Mouse (Mus musculus) layer of hippocampus, postnatal 36 days (tissue): Measurements from ENCODE around the gene Iqcb1. TPM values are rescaled to one million over a fixed set of nuclear protein-coding genes. Genes with fewer than 3 reads are reported as not detected.
"Not testable (repeated sequence)": the region's sequence is repeated elsewhere in the genome, so short reads cannot be mapped to it uniquely, and the experiment has no call there.

Experiments
- DNase-seq, 2 experiments: peaks; one replicate each; pipeline ENCODE4 v3.0.0; 2022
- total RNA-seq, 2 experiments: library from RNA; stranded (reverse); gene quantifications; 2 replicates each; pipeline ENCODE4 v1.2.3; 2021

The Iqcb1 gene
- total RNA-seq, result 10 to 100 TPM; 38.9 to 39.1 TPM

DNA sequence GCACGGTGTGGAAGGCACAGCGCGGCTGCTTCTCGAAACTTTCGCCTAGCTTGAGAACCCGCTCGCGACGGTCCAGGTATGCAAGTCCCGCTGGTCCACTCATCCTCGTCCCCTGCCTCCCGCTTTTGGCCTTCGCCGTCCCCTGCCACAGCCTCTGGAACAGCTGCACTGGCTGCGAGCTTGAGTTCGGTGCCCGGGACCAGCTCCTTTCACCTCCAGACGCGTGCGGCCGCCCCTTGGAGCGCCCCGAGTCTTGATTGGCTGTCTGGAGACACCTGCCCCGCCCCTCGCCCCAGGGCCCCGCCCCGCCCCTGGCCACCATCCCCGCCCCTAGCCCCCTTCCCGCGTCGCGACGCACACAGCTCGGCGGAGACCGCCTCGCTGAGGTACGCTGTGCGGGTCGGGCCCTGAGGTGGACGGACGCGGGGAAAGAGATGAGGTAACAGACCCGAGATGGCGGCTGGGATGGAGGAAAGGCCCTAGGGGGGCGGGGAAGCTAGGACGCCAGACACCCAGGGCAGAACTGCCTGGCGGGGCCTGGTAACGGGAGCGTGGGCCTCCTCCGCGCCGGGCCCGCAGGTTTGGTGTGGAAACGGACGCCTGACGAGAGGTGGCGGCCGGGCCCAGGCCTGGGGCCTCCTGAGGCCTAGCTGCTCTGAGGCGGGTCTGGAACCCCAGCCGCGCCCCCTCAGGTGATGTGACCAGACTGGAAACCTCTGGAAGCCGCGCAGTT is at the start of gene Iqcb1:
TSS of gene Iqcb1 (plus strand) at position 332 of the 733 bp plus-strand sequence.
- DNase-seq, result peak; percentile 74 to 81

- peak in 1 of 2 experiments; percentile 12 for DNase-seq
Measured at GRCm38 (mm10) chr16:36784146-36784545, 44.0 kb upstream of the Iqcb1 start.

DNA sequence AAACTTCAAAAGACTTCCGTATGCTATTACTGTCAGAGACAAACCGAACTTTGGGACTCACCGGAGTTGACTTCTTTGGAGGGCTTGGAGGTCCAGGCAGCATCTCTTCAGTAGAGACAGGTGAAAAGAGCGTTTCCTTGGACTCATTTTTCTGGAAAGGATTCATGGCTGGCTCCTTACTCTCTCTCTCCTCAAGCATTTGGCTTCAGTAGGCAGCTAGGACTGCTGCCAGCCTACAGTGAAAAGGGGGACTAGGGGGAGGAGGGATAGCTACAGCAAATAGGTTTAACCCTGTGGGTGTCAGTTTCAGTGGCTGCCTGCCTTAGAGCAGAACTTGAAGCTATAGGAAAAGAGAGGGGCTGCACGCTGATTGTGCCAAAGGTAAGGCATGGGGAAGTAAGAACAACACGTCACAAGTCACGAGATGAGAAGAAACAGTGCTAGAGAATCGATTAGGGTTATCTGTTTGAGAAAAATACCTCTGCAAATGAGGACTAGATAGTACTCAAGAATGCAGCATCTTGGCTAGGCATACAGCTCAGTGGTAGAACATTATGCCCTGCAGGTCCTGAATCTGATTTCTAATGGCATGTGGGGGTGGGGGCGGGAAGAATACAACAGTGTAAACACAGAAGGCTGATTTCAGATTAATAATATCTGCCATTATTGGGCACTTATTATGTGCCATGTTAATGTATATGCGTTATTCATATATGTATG is 43.4 kb upstream of the Iqcb1 start, which contains the start of gene Slc15a2:
TSS of gene Slc15a2 (minus strand) at position 369 of the 720 bp plus-strand sequence.
- peak; percentile 50 to 53 for DNase-seq

- DNase-seq, result no peak
Measured at GRCm38 (mm10) chr16:36786466-36786865, 41.7 kb upstream of the Iqcb1 start.

DNA sequence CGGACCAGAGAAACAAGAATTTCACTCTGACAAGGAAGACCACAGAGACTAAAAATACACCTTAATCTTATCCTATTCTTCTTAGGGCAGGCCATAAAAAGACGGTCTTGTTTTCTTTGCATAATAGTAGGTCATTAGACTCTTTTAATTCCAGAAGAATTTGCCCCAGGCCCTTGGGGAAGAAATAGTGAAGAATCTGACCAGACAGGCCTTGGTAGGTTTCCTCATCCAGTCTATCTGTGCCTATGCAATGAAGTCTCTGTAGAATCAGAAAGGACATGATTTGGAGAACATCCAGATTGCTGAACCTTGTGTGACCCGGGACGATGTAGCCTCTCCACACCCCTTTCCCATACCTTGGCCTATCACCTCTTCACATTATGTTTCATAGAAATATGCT is 38.0 kb upstream of the Iqcb1 start:
- DNase-seq, result no peak

DNA sequence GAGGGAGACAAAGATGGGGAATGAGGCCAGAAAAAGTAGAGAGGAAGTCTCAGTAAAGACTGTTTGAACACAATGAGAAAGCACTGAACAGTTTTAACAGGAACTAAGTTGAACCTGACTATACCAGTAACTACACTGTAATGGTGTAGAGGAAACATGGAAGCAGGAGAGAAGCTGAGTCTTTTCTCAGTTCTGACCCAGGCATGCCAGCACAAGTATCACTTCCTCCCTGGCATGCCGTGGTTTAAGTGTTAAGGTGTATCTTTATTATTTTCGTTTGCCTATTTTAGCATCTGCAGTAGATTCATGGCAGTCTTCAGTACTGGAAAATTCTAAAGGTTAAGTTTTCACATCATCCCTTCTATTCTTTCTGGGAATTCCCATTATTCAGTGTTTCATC is 33.2 kb upstream of the Iqcb1 start:
- no peak for DNase-seq

DNA sequence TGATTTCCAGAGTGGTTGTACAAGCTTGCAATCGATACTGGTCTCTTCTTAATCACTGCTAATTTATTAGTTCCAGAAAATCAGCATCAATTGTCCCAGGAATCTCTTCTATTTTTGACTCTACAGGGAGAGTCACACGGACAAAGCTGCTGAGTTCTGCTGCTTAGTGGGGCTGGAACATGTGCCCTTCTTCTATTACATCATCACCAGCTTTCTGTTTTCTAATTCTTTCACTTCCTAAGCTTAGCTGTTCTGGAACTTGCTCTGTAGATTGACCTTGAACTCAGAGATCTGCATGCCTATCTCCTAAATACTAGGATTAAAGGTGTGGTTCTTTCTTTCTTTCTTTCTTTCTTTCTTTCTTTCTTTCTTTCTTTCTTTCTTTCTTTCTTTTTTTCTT is 29.9 kb upstream of the Iqcb1 start:
- DNase-seq, result no peak

DNA sequence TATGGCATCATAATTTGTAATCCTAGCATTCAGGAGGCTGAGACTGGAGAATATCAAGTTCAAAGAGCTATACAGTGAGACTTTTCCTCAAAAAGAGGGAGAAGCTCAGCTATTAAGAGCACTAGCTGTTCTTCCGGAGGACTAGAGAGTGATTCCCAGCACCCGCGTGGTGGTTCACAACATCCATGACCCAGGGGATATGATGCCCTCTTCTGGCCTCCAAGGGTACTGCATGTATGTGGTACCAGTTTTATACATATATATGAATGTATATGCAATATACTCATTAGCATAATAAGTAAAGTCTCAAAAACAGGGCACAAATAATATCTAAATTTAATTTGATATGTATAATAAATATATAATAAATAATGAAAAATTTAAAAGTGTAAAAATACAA is 25.8 kb upstream of the Iqcb1 start:
- DNase-seq, result no peak

DNA sequence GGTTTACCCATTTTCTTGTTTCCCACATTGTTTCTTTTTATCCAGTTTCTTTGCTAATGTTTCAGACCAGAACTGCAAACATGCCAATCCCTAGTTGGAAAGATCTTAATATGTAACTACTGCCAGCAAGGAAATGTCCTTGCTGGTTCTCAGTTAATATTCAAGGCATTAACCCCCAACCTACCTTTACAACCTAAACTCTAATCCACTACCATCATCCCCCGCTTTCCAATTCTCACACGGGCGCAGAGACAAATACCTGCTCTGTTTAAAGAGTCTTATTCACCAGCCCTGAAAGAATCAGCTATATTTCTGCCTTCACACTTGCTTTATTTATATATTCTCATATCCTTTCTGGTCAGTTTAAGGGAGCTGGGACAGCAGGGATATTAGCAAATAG is 19.6 kb upstream of the Iqcb1 start:
- DNase-seq, result no peak

DNA sequence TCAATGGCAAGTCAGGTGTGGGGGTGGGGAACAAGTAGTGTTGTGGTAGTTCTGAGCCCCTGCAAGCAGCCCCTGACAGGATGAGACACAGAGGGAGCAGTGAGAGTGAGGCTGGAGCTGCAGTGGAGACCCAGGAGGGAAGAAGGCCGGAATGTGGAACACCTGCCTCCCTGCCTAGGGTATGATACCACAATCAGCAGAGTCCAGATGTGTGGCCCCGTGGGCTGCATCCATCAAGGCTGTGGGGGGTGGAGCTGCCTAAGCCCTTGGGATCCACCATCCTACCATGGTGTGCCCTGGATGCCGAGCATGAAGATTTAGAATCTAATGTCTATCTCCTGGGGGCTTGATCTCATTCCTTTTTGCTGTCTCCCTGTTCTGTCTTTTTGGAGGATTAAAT is 14.5 kb upstream of the Iqcb1 start:
- no peak for DNase-seq

GRCm38 (mm10) chr16:36816916-36817315 is 11.3 kb upstream of the Iqcb1 start:
- DNase-seq, result no peak

DNA sequence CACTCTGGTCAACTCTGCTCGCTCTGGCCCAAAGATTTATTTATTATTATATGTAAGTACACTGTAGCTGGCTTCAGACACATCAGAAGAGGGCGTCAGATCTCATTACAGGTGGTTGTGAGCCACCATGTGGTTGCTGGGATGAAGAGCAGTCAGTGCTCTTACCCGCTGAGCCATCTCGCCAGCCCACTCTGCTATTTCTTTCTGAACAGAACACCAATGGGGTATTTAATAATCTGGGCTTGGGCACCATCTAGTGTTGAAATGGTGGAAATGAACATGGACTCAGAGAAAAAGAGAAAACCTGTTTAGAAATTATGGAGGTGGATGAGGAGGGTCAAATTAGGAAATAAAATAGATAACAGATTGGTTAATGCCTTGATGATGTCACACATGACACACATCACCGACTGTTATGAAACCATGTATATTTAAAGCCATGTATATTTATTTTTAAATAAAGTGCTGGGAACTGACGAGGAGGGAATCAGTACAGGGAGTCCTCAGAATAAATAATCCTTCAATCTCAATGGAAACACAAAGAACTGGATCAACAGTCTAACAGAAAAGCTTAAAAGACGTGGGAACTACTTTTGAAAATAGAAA is 10.8 kb upstream of the Iqcb1 start:
- DNase-seq, result peak; percentile 74 to 77

GRCm38 (mm10) chr16:36820016-36820415 is 8.2 kb upstream of the Iqcb1 start:
- no peak for DNase-seq

DNA sequence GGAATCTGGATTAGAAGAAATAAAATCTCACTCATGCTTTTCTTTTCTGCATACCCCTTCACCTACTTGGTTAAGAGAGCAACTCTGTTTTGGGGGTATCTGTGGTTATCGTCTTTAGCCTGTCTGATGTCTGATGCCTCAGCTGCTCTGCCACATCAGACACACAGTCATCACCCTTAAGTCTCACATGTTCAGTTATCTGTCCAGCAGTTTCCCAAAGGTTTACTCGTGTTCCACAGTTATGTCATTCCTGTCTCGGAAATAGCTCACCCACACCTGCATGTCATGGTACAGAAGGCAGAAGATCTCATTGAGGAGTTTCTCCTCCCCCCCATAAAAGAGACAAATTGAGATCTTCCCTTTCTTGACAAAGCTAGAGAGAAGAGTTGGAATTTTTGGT is 7.4 kb upstream of the Iqcb1 start:
- DNase-seq, result no peak

DNA sequence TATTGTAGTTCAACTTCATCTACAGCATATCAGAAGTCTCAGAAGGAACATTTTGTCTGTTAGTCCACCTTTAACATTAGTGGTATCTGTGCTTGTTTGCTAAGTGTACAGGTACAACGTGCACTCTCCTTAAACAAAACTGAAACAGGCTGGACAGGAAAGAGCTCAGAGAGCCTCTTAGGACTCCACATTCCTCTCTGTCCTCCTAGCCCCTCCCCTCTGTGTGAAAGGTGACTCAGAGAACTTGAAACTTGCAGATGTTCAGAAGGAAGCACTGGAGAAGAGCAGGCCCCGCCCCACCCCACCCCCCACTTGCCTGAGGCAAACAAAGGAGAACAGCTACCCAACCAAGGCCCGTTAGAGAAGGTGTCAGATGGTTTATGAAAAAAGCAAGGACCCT is 6.7 kb upstream of the Iqcb1 start:
- no peak for DNase-seq

GRCm38 (mm10) chr16:36827611-36828053 is 553 bp upstream of the Iqcb1 start:
- no peak for DNase-seq

GRCm38 (mm10) chr16:36828820-36829219 is 635 bp downstream of the Iqcb1 start:
- no peak for DNase-seq

- DNase-seq, result not testable (repeated sequence)
Measured at GRCm38 (mm10) chr16:36846894-36847293, 18.7 kb downstream of the Iqcb1 start.

GRCm38 (mm10) chr16:36851202-36851601 is 23.0 kb downstream of the Iqcb1 start:
- no peak for DNase-seq

DNA sequence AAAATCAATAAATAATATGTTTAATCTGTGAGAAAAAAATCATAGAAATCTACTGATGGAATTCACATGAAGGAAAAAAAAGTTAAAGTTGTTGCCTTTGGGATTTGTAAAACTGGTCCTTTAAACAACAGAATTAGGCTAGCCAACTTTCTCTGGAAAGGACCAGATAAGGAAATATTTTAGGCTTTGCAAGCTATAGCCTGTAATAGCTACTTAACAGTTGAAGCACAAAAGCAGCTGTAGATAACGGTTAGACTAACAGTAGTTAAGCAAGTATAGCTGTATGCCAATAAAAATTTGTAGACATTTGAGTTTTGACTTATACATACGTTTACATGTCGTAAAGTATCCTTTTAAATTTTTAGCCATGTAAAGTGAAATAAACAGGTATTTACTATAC is 35.4 kb downstream of the Iqcb1 start:
- DNase-seq, result no peak

DNA sequence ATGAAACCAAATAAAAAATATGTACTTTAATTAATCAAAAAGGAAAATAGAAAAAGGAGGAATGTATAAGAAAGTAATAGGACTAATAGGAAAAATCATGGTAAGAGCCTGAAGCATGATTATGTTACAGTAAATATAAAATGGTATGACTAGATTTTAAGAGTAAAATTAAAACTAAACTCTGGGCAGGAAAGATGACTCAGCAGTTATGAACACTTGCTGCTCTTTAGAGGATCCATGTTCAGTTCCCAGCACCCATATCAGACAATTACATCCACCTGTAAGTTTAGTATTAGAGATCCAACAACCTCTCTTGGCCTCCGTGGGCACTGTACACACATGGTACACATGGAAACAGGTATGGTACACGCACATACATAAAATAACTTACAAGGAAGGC is 41.3 kb downstream of the Iqcb1 start:
- no peak for DNase-seq

DNA sequence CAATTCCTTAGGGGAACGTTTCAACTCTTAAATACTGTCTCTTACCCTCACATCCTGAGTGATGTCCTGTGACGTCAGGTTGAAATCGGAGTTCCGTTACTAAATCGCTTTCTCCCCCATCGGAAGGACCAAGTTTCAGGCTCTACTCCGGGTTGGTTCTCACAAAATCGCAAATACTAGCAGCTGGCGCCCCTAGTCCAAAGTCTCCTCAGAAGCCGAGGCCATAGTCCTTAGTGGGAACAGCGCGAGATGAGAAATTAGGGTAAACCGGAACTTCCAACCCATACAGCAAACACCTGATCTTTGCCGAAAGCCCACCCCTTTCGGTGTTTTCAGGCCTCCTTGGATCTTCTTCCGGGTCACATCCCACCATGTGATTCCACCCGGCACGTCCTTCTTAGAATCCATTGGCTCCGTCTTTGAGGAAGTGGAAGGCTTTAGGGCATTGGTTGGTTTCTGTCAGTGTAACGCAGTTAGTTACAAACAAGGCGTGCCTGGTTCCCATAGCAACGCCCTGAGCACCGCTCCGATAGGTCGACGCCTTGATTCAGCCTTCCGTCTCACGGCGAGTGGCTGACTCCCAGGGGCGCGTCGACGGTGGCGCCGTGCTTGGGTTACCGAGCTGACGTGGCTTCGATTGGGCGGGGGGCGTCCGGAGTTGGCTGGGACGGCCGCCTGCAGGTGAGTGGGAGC is 46.5 kb downstream of the Iqcb1 start, which contains the start of the genes Eaf2 and Golgb1:
TSS of gene Eaf2 (minus strand) at position 421 of the 693 bp plus-strand sequence.
TSS of gene Golgb1 (plus strand) at position 558 of the 693 bp plus-strand sequence.
- peak; percentile 94 for DNase-seq
